Mouse (Mus musculus) embryo, embryonic 9.5 days (tissue): ENCODE measurements around the gene Bora.
A peak's percentile ranks its signal among the peaks of the same experiment; 100 is the strongest.
"Not testable (repeated sequence)": the region's sequence is repeated elsewhere in the genome, so short reads cannot be mapped to it uniquely, and the experiment has no call there.

Experiments used
- DNase-seq: peaks from one replicate; pipeline ENCODE4 v3.0.0-alpha.2; 2017; ENCODE audit errors: extremely low spot score

The Bora gene

GRCm38 (mm10) chr14:99046031-99046781 is at the start of gene Bora, which contains the start of gene Mzt1:
Gene Bora, plus strand, starts transcription at chr14:99046222.
Gene Mzt1, minus strand, starts transcription at chr14:99046134.
- DNase-seq = peak; percentile 96

GRCm38 (mm10) chr14:99010224-99010919 is 35.6 kb upstream of the Bora start:
- DNase-seq = no peak

GRCm38 (mm10) chr14:99010920-99011313 is 35.1 kb upstream of the Bora start:
- no peak for DNase-seq

GRCm38 (mm10) chr14:99018691-99019090 is 27.3 kb upstream of the Bora start:
- DNase-seq = no peak

GRCm38 (mm10) chr14:99019136-99019808 is 26.8 kb upstream of the Bora start:
- DNase-seq = no peak

- DNase-seq = no peak
These were observed 23.5 kb upstream of the Bora start for GRCm38 (mm10) chr14:99022346-99023086.

GRCm38 (mm10) chr14:99029987-99030386 is 16.0 kb upstream of the Bora start:
- DNase-seq = no peak

GRCm38 (mm10) chr14:99031337-99031873 is 14.6 kb upstream of the Bora start:
- no peak for DNase-seq

- no peak for DNase-seq
These were observed 13.4 kb upstream of the Bora start for GRCm38 (mm10) chr14:99032596-99032995.

- DNase-seq = not testable (repeated sequence)
These were observed 11.2 kb upstream of the Bora start for GRCm38 (mm10) chr14:99034851-99035250.

- no peak for DNase-seq
These were observed 10.0 kb upstream of the Bora start for GRCm38 (mm10) chr14:99036039-99036438.

GRCm38 (mm10) chr14:99037703-99038102 is 8.3 kb upstream of the Bora start:
- DNase-seq = no peak

GRCm38 (mm10) chr14:99039308-99039707 is 6.7 kb upstream of the Bora start:
- not testable (repeated sequence) for DNase-seq

GRCm38 (mm10) chr14:99041416-99041815 is 4.6 kb upstream of the Bora start:
- DNase-seq = no peak

GRCm38 (mm10) chr14:99043499-99043898 is 2.5 kb upstream of the Bora start:
- DNase-seq = no peak

- DNase-seq = no peak
These were observed 1.9 kb upstream of the Bora start for GRCm38 (mm10) chr14:99044096-99044495.

- DNase-seq = no peak
These were observed 1.3 kb upstream of the Bora start for GRCm38 (mm10) chr14:99044718-99045117.

- no peak for DNase-seq
These were observed 518 bp upstream of the Bora start for GRCm38 (mm10) chr14:99045378-99046030.

- no peak for DNase-seq
These were observed 760 bp downstream of the Bora start for GRCm38 (mm10) chr14:99046782-99047181.

- DNase-seq = no peak
These were observed 13.1 kb downstream of the Bora start for GRCm38 (mm10) chr14:99058959-99059586.

GRCm38 (mm10) chr14:99060616-99061015 is 14.6 kb downstream of the Bora start:
- DNase-seq = no peak
